Mouse (Mus musculus): ENCODE measurements around the gene Desi2.
"Not testable (repeated sequence)": the region's sequence is repeated elsewhere in the genome, so short reads cannot be mapped to it uniquely, and the experiment has no call there.

Gene Desi2

GRCm38 (mm10) chr1:178187216-178187791, at the start of gene Desi2:
Desi2 (plus strand) TSS chr1:178187417.
- peak; percentile 100 for ATAC-seq (ENCODE audit: insufficient number of reproducible peaks, low FRiP score, low TSS enrichment)

GRCm38 (mm10) chr1:178146513-178146912, 40.7 kb upstream of the Desi2 start:
- not testable (repeated sequence) for ATAC-seq (ENCODE audit: insufficient number of reproducible peaks, low FRiP score, low TSS enrichment)

- not testable (repeated sequence) for ATAC-seq (ENCODE audit: insufficient number of reproducible peaks, low FRiP score, low TSS enrichment)
Measured at GRCm38 (mm10) chr1:178146915-178147314, 40.3 kb upstream of the Desi2 start.

- ATAC-seq (ENCODE audit: insufficient number of reproducible peaks, low FRiP score, low TSS enrichment) = no peak
Measured at GRCm38 (mm10) chr1:178182251-178182650, 5.0 kb upstream of the Desi2 start.

GRCm38 (mm10) chr1:178185591-178185990, 1.6 kb upstream of the Desi2 start:
- no peak for ATAC-seq (ENCODE audit: insufficient number of reproducible peaks, low FRiP score, low TSS enrichment)

- peak; percentile 53 for ATAC-seq (ENCODE audit: insufficient number of reproducible peaks, low FRiP score, low TSS enrichment)
Measured at GRCm38 (mm10) chr1:178187810-178188209, 593 bp downstream of the Desi2 start.

GRCm38 (mm10) chr1:178188386-178188785, 1.2 kb downstream of the Desi2 start:
- no peak for ATAC-seq (ENCODE audit: insufficient number of reproducible peaks, low FRiP score, low TSS enrichment)

- no peak for ATAC-seq (ENCODE audit: insufficient number of reproducible peaks, low FRiP score, low TSS enrichment)
Measured at GRCm38 (mm10) chr1:178205701-178206325, 18.6 kb downstream of the Desi2 start.

GRCm38 (mm10) chr1:178207856-178208255, 20.6 kb downstream of the Desi2 start:
- not testable (repeated sequence) for ATAC-seq (ENCODE audit: insufficient number of reproducible peaks, low FRiP score, low TSS enrichment)

- no peak for ATAC-seq (ENCODE audit: insufficient number of reproducible peaks, low FRiP score, low TSS enrichment)
Measured at GRCm38 (mm10) chr1:178209966-178210365, 22.7 kb downstream of the Desi2 start.

GRCm38 (mm10) chr1:178217157-178217556, 29.9 kb downstream of the Desi2 start:
- ATAC-seq (ENCODE audit: insufficient number of reproducible peaks, low FRiP score, low TSS enrichment) = no peak

- ATAC-seq (ENCODE audit: insufficient number of reproducible peaks, low FRiP score, low TSS enrichment) = no peak
Measured at GRCm38 (mm10) chr1:178218305-178218704, 31.1 kb downstream of the Desi2 start.

GRCm38 (mm10) chr1:178219166-178220077, 32.2 kb downstream of the Desi2 start:
- ATAC-seq (ENCODE audit: insufficient number of reproducible peaks, low FRiP score, low TSS enrichment) = peak; percentile 49; the same call in 1 of the 2 replicates

GRCm38 (mm10) chr1:178228888-178229287, 41.7 kb downstream of the Desi2 start:
- ATAC-seq (ENCODE audit: insufficient number of reproducible peaks, low FRiP score, low TSS enrichment) = not testable (repeated sequence)

GRCm38 (mm10) chr1:178234109-178234508, 46.9 kb downstream of the Desi2 start:
- ATAC-seq (ENCODE audit: insufficient number of reproducible peaks, low FRiP score, low TSS enrichment) = no peak

- ATAC-seq (ENCODE audit: insufficient number of reproducible peaks, low FRiP score, low TSS enrichment) = no peak
Measured at GRCm38 (mm10) chr1:178235919-178236466, 48.8 kb downstream of the Desi2 start.

GRCm38 (mm10) chr1:178238676-178239075, 51.5 kb downstream of the Desi2 start:
- no peak for ATAC-seq (ENCODE audit: insufficient number of reproducible peaks, low FRiP score, low TSS enrichment)

- no peak for ATAC-seq (ENCODE audit: insufficient number of reproducible peaks, low FRiP score, low TSS enrichment)
Measured at GRCm38 (mm10) chr1:178241884-178242508, 54.8 kb downstream of the Desi2 start.

- ATAC-seq (ENCODE audit: insufficient number of reproducible peaks, low FRiP score, low TSS enrichment) = no peak
Measured at GRCm38 (mm10) chr1:178248107-178248820, 61.0 kb downstream of the Desi2 start.

GRCm38 (mm10) chr1:178254598-178254997, 67.4 kb downstream of the Desi2 start:
- no peak for ATAC-seq (ENCODE audit: insufficient number of reproducible peaks, low FRiP score, low TSS enrichment)

Measured in cerebellum, adult (tissue).